Mouse (Mus musculus): Measurements from ENCODE around the gene Dse.

Gene Dse

GRCm38 (mm10) chr10:34200689-34201088 lies 6.8 kb downstream of the Dse start:
- no peak for DNase-seq (ENCODE audit: extremely low read depth, low read depth)

GRCm38 (mm10) chr10:34198574-34198973 lies 8.9 kb downstream of the Dse start:
- no peak for DNase-seq (ENCODE audit: extremely low read depth, low read depth)

GRCm38 (mm10) chr10:34198061-34198460 lies 9.5 kb downstream of the Dse start:
- DNase-seq (ENCODE audit: extremely low read depth, low read depth), result peak; percentile 70

- DNase-seq (ENCODE audit: extremely low read depth, low read depth), result no peak
These were observed 10.2 kb downstream of the Dse start for GRCm38 (mm10) chr10:34197269-34197668.

GRCm38 (mm10) chr10:34194957-34195356 lies 12.6 kb downstream of the Dse start:
- DNase-seq (ENCODE audit: extremely low read depth, low read depth), result no peak

- no peak for DNase-seq (ENCODE audit: extremely low read depth, low read depth)
These were observed 13.0 kb downstream of the Dse start for GRCm38 (mm10) chr10:34194503-34194902.

- DNase-seq (ENCODE audit: extremely low read depth, low read depth), result no peak
These were observed 20.8 kb downstream of the Dse start for GRCm38 (mm10) chr10:34186571-34187260.

- DNase-seq (ENCODE audit: extremely low read depth, low read depth), result no peak
These were observed 22.0 kb downstream of the Dse start for GRCm38 (mm10) chr10:34185556-34185955.

GRCm38 (mm10) chr10:34184956-34185355 lies 22.6 kb downstream of the Dse start:
- no peak for DNase-seq (ENCODE audit: extremely low read depth, low read depth)

- DNase-seq (ENCODE audit: extremely low read depth, low read depth), result no peak
These were observed 23.8 kb downstream of the Dse start for GRCm38 (mm10) chr10:34183731-34184130.

- DNase-seq (ENCODE audit: extremely low read depth, low read depth), result no peak
These were observed 31.5 kb downstream of the Dse start for GRCm38 (mm10) chr10:34175870-34176606.

- peak; percentile 10 for DNase-seq (ENCODE audit: extremely low read depth, low read depth)
These were observed 34.7 kb downstream of the Dse start for GRCm38 (mm10) chr10:34172663-34173282.

GRCm38 (mm10) chr10:34171660-34172059 lies 35.9 kb downstream of the Dse start:
- DNase-seq (ENCODE audit: extremely low read depth, low read depth), result no peak

- DNase-seq (ENCODE audit: extremely low read depth, low read depth), result no peak
These were observed 36.3 kb downstream of the Dse start for GRCm38 (mm10) chr10:34171191-34171590.

- no peak for DNase-seq (ENCODE audit: extremely low read depth, low read depth)
These were observed 40.5 kb downstream of the Dse start for GRCm38 (mm10) chr10:34166971-34167370.

- no peak for DNase-seq (ENCODE audit: extremely low read depth, low read depth)
These were observed 51.5 kb downstream of the Dse start for GRCm38 (mm10) chr10:34155796-34156554.

GRCm38 (mm10) chr10:34151827-34152226 lies 55.7 kb downstream of the Dse start:
- no peak for DNase-seq (ENCODE audit: extremely low read depth, low read depth)

- DNase-seq (ENCODE audit: extremely low read depth, low read depth), result no peak
These were observed 57.1 kb downstream of the Dse start for GRCm38 (mm10) chr10:34150454-34150853.

- DNase-seq (ENCODE audit: extremely low read depth, low read depth), result no peak
These were observed 57.7 kb downstream of the Dse start for GRCm38 (mm10) chr10:34149772-34150171.

GRCm38 (mm10) chr10:34141693-34142092 lies 65.8 kb downstream of the Dse start:
- no peak for DNase-seq (ENCODE audit: extremely low read depth, low read depth)

GRCm38 (mm10) chr10:34139768-34140167 lies 67.7 kb downstream of the Dse start:
- no peak for DNase-seq (ENCODE audit: extremely low read depth, low read depth)

GRCm38 (mm10) chr10:34138027-34138426 lies 69.5 kb downstream of the Dse start:
- no peak for DNase-seq (ENCODE audit: extremely low read depth, low read depth)
